Mouse (Mus musculus) effector memory CD4-positive, alpha-beta T cell, adult 5 months (primary cell): Measurements from ENCODE around the gene Ndufc1. TPM values are rescaled to one million over a fixed set of nuclear protein-coding genes. Genes with fewer than 3 reads are reported as not detected.

Source experiments
- polyA plus RNA-seq: library from polyadenylated mRNA; unstranded; fragments of 100-300 nt; shearing (Covaris generic); gene quantifications from one replicate; pipeline ENCODE4 v1.2.1, GENCODE M21; 2017

Gene Ndufc1
- 92.6 TPM for polyA plus RNA-seq

GRCm38 (mm10) chr3:51408561-51409183 is at the start of gene Ndufc1:
Gene Ndufc1 (minus strand): TSS chr3:51408988.

GRCm38 (mm10) chr3:51415098-51416072 is 6.6 kb upstream of the Ndufc1 start, which contains the start of gene Naa15:
Gene Naa15 (plus strand): TSS chr3:51415148.

GRCm38 (mm10) chr3:51396219-51397068 is 12.3 kb downstream of the Ndufc1 start, which contains the start of gene Mgarp:
Gene Mgarp (minus strand): TSS chr3:51396738.

Other genes with a start within 250 kb of the Ndufc1 start
- 17.3 TPM for gene Noct, start 184.5 kb downstream of the Ndufc1 start, polyA plus RNA-seq
- gene Elf2, start 68.3 kb downstream of the Ndufc1 start, polyA plus RNA-seq: 110 TPM
- 1.4 TPM for gene Mgarp, start 12.2 kb downstream of the Ndufc1 start, polyA plus RNA-seq
- gene Naa15, start 6.2 kb upstream of the Ndufc1 start, polyA plus RNA-seq: 84.4 TPM
- 31.7 TPM for gene Rab33b, start 74.9 kb upstream of the Ndufc1 start, polyA plus RNA-seq
- gene Setd7, start 151.9 kb upstream of the Ndufc1 start, polyA plus RNA-seq: 14.7 TPM